Mouse (Mus musculus) granulocyte monocyte progenitor cell, adult 5-6 weeks (primary cell): Measurements from ENCODE around the gene Cdc42bpg. TPM values are rescaled to one million over a fixed set of nuclear protein-coding genes. Genes with fewer than 3 reads are reported as not detected.

Experiments
- ATAC-seq: replicated peaks from 2 replicates; pipeline ENCODE4 v1.8.0; 2016; ENCODE audit warnings: mild to moderate bottlenecking, moderate TSS enrichment, inconsistent platforms; ENCODE audit not compliant: poor library complexity, severe bottlenecking
- total RNA-seq, 2 experiments: library from RNA; stranded (forward) in 1 of 2; stranded (reverse) in 1 of 2; fragments of 200-712, 200-1000 nt in 1 of 2; fragments of >200 nt in 1 of 2; fragmentation: Nextera tagmentation in 1 of 2; gene quantifications; 2 replicates each; pipeline ENCODE4 v1.2.3; 2014 to 2017

The Cdc42bpg gene
- total RNA-seq, 2 experiments from 2014 or later, result 2.6 to 3.6 TPM

DNA sequence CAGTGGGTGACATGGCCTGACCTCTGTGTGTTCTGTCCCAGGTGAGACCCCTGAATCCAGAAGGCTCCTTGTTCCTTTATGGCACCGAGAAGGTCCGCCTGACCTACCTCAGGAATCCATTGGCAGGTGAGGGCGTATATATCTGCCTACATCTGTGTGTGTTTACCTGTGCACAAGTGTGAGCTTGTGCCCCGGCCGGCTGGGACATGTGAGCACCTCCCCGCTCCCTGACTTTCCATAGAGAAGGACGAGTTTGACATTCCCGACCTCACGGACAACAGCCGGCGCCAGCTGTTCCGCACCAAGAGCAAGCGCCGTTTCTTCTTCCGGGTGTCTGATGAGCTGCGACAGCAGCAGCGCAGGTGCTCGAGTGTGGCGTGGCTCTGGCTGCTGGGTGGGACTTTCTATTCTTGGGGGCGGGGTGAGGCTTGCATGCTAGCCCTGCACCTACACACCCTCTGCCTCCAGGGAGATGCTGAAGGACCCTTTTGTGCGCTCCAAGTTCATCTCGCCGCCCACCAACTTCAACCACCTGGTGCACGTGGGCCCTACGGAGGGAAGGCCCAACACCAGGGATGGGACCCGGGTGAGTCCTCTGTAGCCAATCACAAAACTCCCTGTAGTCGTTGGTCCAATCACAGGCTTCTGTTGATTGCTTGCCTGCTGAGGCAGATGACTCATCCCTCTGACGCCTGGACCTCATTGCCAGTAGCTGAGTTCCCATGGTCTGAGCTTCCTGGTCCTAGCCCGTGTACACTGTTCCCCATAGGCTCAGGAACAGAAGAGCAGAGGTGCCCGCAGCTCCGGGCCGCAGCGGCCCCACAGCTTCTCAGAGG, 15.7 kb downstream of the Cdc42bpg start:
- no peak for ATAC-seq

DNA sequence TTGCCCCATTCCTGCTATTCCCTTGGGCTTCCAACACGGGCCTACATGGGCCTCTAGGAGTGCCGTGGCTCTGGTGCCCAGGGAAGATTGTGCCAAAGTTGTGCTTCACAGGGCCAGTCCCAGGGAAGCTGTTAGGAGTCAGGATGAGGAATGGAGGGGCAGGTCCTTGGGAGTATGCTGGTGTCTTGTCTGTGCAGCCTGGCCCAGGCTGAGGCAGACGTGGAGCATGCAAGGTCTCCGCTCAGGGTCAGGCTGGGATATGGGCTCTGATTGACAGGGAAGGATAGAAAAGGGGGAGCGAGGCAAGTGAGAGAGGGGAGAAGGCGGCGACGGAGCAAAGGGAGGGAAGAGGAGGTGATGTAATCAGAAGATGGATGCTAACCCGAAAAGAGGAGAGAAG, 18.5 kb downstream of the Cdc42bpg start:
- ATAC-seq, result no peak

DNA sequence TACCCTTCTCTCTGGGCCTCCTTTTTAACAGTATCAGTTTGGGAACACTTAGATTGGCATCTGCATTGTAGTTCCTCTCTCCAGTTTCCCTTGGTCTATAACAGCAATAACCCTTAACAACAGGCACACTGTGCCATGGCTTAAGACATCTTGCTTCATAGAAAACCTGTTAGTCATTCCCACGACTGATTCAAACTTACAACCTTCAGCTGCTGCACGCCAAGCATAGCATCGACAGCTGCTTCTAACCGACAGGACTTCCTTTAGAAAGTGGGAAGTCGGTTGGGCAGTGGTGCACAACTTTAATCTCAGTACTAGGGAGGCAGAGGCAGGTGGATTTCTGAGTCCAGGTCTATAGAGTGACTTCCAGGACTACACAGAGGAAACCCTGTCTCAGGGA, 24.9 kb downstream of the Cdc42bpg start:
- peak; percentile 53 for ATAC-seq

DNA sequence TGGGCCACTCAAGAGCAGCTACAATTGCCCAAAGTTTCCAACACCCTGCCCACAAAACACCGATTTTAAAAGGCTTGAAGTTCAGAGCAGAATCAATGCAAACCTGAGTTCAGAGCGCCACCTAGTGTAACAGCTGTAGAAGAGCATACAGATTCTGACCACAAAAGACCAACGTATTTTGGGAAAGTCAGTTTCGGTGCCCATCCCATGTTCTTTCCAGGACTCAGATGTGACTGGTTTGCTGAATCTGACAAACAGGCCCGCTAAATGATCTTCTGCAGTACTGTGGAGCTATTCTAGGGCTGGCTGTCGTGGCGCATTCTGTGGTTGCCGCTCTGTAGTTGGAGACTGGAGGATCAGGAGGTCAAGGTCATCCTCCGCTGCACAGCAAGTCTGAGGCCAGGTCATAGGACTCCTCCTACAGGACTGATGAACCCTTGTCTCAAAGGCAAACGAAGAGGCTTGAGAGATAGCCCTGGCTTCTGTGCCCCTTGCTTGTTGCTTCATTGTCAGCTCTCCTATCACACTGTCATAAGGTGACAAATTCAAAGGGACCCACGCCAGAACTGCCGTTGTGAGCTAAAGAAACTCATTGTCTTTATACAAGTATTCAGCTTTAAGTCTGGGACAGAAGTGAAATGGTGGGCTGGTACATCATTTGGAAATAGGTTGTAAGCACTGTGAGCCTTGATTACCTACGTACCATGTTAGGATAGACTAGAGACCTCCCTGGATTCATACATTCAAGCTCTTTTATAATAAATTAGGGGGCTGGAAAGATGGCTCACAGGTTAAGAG, 25.7 kb downstream of the Cdc42bpg start:
- ATAC-seq, result peak; percentile 33

DNA sequence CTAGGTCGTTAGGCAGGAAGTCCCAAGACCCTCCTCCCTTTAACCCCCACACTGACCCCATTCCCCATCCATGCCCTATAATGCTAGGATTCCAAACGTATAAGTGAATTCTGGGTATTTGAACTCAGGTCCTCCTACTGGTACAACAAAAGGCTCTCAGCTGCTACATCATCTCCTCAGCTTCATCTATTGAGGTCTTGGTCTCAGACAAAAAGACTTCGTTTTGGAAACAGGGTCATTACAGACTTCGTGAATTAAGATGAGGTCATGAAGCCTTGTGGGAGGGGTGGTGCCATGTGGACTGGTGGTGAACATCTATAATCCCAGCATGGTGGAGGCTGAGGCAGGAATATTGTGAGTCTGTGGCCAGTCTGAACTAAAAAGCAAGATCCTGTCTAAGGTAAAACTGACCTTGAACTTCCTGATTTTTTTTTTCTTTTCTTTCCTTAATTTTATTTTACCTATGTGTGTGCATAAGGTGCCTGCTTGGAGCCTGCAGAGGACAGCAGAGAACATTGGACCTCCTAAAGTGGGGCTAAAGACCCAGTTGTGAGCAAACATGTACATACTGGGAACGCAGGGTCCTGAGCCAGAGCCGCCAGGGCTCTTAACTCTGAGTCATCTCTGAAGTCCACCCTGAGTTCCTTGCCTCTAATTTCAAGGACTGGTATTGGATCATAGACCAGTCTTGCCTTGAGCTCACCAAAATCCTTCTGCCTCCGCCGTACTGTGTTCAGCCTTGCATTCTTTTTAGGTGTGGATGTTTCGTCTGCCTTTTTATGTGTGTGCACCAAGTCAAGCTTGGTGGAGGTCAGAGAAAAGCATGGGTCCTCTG, 27.7 kb downstream of the Cdc42bpg start:
- no peak for ATAC-seq

DNA sequence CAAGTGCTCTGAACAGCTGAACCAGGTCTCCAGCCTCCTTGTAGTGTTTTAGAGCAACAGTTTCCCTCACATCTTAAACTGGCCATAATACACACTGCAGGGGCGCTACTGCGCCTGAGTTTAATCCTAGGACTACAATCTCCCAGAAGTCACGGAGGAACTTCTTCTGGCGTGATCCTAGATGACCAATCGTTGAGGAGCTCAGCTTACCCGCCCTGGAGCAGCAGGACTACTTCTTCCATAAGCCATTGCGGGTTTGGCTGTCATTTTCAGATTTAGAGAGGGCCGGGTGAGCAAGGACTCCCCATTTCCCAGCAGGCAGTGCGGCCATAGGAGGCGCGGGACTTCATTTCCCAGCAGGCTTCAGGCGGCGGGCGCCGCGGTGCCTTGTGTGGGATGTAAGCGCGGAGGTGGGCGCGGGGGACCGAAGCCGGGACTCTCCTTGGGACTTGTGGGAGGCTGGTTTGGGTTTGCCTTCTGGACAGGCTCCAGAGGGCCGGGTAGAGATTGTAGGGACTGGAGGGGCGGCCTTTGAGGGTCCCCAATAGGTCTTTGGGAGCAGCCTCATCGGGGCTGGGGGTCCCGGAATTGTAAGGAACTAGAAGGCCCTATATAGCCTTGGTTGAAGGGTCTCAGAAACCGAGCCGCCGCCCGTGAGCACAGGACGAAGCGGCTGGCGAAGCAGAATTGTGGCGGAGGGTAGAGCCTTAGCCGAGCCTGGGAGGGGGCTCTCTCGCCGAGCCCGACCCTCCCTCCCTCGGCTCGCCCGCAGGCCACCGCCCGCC, 28.6 kb downstream of the Cdc42bpg start, which contains the start of gene Men1:
TSS of gene Men1 (plus strand) at position 307 of the 785 bp plus-strand sequence.
- ATAC-seq, result peak; percentile 80

DNA sequence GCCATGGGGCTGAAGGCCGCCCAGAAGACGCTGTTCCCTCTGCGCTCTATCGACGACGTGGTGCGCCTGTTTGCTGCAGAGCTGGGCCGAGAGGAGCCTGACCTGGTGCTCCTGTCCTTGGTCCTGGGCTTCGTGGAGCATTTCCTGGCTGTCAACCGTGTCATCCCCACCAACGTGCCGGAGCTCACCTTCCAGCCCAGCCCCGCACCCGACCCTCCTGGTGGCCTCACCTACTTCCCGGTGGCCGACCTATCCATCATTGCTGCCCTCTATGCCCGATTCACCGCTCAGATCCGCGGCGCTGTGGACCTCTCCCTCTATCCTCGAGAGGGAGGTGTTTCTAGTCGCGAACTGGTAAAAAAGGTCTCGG, 29.2 kb downstream of the Cdc42bpg start:
- no peak for ATAC-seq

DNA sequence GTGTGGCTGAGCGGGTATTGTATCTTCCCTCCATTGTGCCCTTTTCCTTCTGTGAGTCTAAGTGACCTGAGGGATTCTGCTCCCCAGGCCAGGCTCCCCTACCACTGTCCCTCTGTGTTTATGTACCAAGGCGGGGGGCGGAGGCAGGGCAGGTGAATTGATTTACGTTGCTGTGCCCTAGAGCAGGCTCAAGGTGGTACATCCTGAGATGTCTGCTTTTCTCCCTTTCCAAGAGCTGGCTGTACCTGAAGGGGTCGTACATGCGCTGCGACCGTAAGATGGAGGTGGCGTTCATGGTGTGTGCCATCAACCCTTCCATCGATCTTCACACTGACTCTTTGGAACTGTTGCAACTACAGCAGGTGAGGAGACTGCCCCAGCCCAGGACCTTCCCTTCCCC, 30.7 kb downstream of the Cdc42bpg start:
- no peak for ATAC-seq

DNA sequence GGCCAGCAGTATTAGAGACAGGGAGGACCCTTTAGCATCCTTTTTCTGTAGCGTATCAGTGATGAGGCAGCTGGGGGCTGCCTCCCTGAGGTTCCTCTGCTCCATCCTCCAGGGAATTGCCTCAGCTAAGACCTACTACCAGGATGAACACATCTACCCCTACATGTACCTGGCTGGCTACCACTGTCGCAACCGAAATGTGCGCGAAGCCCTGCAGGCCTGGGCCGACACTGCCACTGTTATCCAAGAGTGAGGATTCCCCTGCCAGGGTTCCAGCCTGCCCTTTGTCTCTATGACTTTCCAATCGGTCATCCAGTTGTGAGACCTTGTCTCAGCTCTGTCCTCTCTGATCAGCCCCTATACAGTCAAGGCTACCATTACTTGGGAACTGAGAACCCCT, 31.9 kb downstream of the Cdc42bpg start:
- ATAC-seq, result no peak

DNA sequence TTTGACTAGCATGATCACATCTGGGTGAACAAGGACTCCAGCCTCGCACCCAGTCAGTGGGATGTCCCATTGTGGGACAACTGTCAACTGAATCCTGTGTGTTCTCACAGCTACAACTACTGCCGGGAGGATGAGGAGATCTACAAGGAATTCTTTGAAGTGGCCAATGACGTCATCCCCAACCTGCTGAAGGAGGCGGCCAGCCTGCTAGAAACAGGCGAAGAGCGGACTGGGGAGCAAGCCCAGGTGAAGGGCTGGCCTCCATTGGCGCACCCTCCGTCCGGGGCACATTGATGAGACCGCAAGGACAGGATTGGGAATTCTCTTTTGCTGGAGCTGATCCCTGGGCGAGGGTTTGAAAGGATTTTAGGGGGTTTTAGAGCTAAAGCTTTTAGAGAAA, 32.5 kb downstream of the Cdc42bpg start:
- ATAC-seq, result no peak

DNA sequence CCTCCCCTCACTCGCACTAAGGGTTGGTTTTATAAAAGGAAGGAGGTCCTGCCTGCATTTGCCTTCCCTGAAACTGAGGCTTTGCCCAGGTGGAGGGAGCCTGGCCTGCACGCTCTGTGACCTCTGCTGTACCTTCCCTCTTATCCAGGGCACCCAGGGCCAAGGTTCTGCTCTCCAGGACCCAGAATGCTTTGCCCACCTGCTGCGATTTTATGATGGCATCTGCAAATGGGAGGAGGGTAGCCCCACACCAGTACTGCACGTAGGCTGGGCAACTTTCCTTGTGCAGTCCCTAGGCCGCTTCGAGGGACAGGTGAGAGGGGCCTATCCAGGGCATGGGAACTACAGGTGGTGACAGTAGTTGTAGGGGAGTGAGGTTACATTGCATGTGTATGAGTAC, 32.9 kb downstream of the Cdc42bpg start:
- ATAC-seq, result no peak

DNA sequence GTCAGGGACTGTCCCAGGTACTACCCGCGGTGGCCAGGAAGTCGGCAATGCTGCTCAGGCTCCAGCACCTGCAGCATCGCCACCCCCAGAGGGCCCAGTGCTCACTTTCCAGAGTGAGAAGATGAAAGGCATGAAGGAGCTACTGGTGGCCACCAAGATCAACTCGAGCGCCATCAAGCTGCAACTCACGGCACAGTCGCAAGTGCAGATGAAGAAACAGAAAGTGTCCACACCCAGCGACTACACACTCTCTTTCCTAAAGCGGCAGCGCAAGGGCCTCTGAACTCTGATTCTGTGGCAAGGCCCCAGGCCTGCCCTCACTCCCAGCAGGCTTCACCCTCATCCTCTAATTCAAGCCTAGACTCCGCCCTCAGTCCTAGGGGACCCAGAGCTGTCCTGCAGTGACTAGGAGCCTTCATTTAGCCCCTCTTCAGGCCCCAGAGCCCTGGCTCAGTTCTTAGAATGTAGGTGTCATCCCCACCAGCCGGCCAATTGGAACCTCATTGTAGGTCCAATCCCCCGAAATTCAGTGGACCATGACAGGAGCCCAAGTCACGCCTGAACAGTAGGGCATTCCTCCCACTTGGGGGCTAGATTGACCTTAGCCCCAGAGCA, 33.7 kb downstream of the Cdc42bpg start:
- peak; percentile 42 for ATAC-seq

DNA sequence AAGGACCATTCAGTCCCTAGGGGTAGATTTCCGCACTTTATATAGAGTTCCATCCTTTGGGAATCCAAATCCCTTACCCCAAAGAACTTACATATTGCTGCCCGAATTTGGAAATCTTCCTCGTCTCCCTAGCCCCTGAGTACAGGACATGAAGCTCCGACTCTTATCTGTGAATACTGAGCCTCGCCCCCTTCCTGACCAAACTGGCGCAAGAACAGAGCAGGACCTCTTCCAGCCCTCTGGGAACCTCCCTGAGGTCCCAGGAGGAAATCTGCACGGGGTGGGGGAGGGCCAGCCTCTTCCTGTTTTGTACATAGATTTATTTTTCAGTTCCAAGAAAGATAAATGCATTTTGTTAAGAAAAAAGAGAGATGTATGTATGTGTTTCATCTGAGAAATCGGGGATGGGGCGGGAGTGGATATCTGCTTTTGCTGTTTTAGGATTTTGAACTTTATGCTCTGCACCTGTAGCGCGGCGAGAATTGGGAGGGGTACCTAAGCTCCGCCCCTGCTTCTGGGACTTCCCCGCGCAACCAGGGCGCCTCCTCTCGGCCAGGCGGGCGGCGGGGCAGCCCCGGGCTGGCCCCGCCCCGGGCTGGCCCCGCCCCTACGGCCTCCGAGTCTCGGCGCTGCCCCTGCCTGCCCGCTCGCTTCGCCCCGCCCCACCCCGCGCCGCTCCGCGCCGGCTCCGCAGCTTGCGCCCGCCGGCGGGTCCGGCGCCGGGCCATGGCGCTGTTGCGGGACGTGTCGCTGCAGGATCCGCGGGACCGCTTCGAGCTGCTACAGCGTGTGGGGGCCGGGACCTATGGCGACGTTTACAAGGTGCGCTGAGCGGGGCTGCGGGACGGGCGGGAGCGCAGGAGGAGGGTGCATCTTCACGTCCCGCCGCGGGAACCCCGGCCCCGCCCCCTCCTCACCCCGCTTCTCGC, 34.5 kb downstream of the Cdc42bpg start, which contains the start of gene Map4k2:
TSS of gene Map4k2 (plus strand) at position 612 of the 929 bp plus-strand sequence.
- peak; percentile 61 for ATAC-seq

DNA sequence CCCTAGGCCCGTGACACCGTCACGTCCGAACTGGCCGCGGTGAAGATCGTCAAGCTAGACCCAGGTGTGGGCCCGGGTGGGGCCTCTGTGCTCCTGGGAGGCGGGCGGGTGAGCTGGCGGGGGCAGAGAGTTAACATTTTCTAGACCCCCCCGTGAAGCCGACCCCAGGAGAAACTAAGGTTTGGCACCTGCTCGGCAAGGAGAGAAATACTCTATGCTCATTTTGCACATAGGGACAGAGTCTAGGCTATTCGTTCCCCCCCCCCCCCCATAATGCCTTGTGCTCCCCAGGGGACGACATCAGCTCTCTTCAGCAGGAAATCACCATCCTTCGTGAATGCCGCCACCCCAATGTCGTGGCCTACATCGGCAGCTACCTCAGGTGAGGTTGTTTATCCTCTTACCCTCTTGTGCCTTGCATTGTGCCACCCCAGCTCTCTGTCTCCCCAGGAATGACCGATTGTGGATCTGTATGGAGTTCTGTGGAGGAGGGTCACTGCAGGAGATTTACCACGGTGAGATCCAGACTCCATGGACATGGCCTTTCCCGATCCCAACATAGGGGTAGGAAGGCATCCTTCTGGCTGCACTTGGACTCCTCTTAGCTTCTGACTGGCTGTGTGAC, 35.3 kb downstream of the Cdc42bpg start:
- ATAC-seq, result no peak

DNA sequence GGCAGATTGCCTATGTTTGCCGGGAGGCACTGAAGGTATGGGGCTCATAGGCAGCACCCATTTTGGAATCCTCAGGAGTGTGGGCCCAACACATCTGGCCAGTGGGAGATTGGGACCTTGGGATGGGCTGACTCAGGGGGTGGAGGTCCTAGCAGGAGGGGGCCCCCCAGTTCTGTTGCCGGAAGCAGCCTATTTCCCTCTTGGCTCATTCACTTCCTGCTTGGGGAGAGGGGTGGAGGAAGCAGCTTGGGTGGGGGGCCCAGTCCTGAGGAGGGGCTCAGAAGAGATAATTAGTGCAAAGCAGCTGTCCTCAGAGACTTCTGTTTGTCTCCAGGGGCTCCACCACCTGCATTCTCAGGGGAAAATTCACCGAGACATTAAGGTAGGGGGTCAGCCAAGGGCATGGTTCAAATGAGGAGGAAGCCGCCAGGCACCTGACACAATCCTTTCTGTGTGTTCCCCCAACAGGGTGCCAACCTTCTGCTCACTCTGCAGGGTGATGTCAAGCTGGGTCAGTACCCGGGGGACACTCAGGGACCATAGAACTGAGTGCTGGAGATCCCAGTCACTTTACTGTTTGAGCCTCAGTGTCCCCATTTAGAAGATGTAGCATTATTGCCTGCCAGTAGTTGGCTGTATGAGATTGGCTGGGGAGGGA, 36.1 kb downstream of the Cdc42bpg start:
- ATAC-seq, result no peak

DNA sequence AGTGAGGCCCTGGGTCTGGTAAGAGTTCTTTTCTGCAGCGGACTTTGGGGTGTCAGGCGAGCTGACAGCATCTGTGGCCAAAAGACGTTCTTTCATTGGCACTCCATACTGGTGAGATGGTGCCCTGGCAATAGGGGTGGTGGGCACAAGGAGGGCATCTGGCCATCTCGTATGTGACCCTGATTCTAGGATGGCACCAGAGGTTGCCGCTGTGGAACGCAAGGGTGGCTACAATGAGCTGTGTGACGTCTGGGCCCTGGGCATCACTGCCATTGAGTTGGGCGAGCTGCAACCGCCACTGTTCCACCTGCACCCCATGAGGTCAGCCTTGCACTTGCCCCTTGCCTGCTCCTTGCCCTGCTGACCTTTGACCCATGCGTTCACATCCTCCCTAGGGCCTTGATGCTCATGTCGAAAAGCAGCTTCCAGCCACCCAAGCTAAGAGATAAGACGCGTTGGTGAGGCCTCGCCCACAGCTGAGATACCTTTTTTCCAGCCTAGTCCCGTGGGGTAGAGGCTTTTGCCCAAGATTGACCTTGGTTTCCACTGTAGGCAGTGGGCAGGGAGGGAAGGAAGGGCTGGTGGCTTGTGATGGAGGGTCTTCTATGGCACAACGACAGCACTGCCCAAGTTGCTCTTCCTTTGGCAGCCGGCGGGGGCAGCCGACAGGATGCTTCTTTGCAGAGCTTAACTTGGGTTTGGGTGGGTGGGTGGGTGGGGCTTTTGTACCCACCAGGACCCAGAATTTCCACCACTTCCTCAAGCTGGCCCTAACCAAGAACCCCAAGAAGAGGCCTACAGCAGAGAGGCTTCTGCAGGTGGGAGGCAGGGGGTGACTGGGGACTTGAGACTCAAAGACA, 37.0 kb downstream of the Cdc42bpg start:
- ATAC-seq, result no peak
